Mouse (Mus musculus) heart, embryonic 13.5 days (tissue): ENCODE measurements around the gene Tomm20. TPM values are rescaled to one million over a fixed set of nuclear protein-coding genes. Genes with fewer than 3 reads are reported as not detected.
"Not testable (repeated sequence)": the region's sequence is repeated elsewhere in the genome, so short reads cannot be mapped to it uniquely, and the experiment has no call there.

Source experiments
- ATAC-seq: fragments of 200-750 bp; cut with Nextera tagmentation; 2 replicates; pipeline ENCODE4 v1.8.0; 2017; ENCODE audit warnings: moderate TSS enrichment; ENCODE audit not compliant: insufficient number of reproducible peaks, low FRiP score, low TSS enrichment; ENCODE audit errors: extremely low read depth
- H3K27ac ChIP-seq: fragments of 300-500 bp; sonication (generic); replicated peaks from 2 replicates; pipeline ENCODE4 v1.5.1; 2015; ENCODE audit warnings: moderate library complexity, mild to moderate bottlenecking, inconsistent platforms
- H3K27me3 ChIP-seq: fragments of 300-500 bp; sonication (generic); replicated peaks from 2 replicates; pipeline ENCODE4 v1.6.1; 2015; ENCODE audit warnings: mild to moderate bottlenecking, inconsistent platforms
- H3K36me3 ChIP-seq: fragments of 300-500 bp; sonication (generic); 2 replicates; pipeline ENCODE4 v1.6.1; 2015; ENCODE audit warnings: mild to moderate bottlenecking, inconsistent platforms
- H3K4me1 ChIP-seq: fragments of 300-500 bp; sonication (generic); 2 replicates; pipeline ENCODE4 v1.6.1; 2015; ENCODE audit warnings: inconsistent platforms
- H3K4me2 ChIP-seq: fragments of 300-500 bp; sonication (generic); 2 replicates; pipeline ENCODE4 v1.6.1; 2015; ENCODE audit warnings: inconsistent platforms, mild to moderate bottlenecking, moderate library complexity
- H3K4me3 ChIP-seq: fragments of 300-500 bp; sonication (generic); 2 replicates; pipeline ENCODE4 v1.5.1; 2015; ENCODE audit warnings: moderate library complexity, mild to moderate bottlenecking, inconsistent platforms
- H3K9ac ChIP-seq: fragments of 300-500 bp; sonication (generic); 2 replicates; pipeline ENCODE4 v1.6.1; 2015; ENCODE audit warnings: inconsistent platforms, mild to moderate bottlenecking, moderate library complexity
- H3K9me3 ChIP-seq: fragments of 300-500 bp; sonication (generic); 2 replicates; pipeline ENCODE4 v1.6.1; 2016; ENCODE audit warnings: inconsistent platforms
- WGBS: fragments of 180-500 bp; shearing (Covaris S2); methylation state at CpG from one replicate; pipeline ENCODE4 v1.1.7; 2015; ENCODE audit warnings: mixed read lengths; 5-methylcytosine and 5-hydroxymethylcytosine counted together
- polyA plus RNA-seq: library from polyadenylated mRNA; unstranded; fragments of >200 nt; fragmentation: Nextera tagmentation; extraction: Ambion mirVana; gene quantifications from 2 replicates; pipeline ENCODE4 v1.2.1, GENCODE M21; 2015

Tomm20 gene
- polyA plus RNA-seq, 1 experiment from 2014 or later: 172 TPM

DNA sequence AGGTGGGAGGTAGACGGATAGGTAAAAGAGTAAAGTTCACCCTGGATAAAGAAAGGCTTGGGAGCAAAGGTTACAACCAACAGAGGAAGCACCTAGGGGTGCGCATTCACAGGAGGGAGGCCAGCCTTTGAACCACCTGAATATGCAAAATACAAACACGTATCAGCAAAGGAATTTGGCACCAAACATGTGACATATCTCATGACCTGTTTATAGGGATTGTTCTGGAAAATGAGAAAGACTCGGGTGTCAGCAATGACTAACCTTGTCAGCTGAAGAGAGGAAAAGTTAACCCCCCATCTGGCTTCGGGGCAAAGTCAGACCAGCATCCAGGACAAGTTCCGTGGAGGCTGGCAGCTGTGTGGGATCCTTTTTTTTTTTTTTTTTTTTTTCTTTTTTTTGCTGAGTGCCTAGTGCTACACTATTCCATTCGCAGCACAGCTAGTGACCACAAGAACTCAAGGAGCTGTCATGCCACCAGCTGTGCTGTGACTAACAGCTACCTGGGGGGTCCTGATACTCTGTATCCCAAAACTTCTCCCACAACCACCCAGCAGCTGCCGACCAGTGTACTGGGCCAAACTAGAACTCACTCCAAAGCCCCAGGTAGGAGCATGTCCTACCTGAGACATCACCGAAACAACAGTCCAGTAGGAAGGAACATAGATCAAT lies 42.3 kb downstream of the Tomm20 start:
- no peak overlapping the region for H3K27ac ChIP-seq
- H3K4me3 ChIP-seq: no peak overlapping the region
- H3K4me2 ChIP-seq: no peak overlapping the region
- H3K4me1 ChIP-seq: no peaks in the 10 kb centered on the region
- no peak overlapping the region for H3K9ac ChIP-seq
- 0 out of 2 replicates have a peak, but pooled peaks cover 2% of the 10 kb centered on the region for H3K27me3 ChIP-seq
- H3K9me3 ChIP-seq: 0 out of 2 replicates have a peak, but pooled peaks cover 3% of the 10 kb centered on the region
- H3K36me3 ChIP-seq: no peaks in the 10 kb centered on the region
- 57% methylated on average over 9 of the region's 9 CpGs for WGBS
- no peak for ATAC-seq

DNA sequence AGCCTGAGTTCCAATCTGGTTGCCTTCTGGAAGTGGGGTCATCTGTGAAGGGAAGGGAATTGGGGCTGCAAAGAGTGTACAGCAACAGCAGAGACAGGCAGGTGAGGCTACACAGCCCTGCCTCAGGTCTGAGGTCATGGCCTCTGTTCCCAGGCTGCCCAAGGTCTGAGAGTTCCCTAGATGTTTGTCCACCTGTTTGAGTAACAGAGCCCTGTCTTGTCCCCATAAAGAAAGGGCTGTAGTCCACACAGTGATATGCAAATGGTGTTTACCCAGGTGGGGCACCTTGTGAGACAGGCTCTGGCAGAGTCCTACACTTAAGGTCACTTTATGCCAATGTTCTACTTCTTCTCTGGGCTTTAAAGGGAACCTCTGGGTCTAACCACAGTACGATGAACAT lies 44.0 kb downstream of the Tomm20 start:
- H3K36me3 ChIP-seq: no peaks in the 10 kb centered on the region
- 0 out of 2 replicates have a peak, but pooled peaks cover 2% of the 10 kb centered on the region for H3K27me3 ChIP-seq
- no peak for ATAC-seq
- H3K4me3 ChIP-seq: no peak overlapping the region
- 79% methylated on average over 1 of the region's 1 CpGs for WGBS
- H3K27ac ChIP-seq: no peak overlapping the region
- H3K4me2 ChIP-seq: no peak overlapping the region
- no peak overlapping the region for H3K9ac ChIP-seq
- H3K4me1 ChIP-seq: no peaks in the 10 kb centered on the region
- H3K9me3 ChIP-seq: 0 out of 2 replicates have a peak, but pooled peaks cover 3% of the 10 kb centered on the region

DNA sequence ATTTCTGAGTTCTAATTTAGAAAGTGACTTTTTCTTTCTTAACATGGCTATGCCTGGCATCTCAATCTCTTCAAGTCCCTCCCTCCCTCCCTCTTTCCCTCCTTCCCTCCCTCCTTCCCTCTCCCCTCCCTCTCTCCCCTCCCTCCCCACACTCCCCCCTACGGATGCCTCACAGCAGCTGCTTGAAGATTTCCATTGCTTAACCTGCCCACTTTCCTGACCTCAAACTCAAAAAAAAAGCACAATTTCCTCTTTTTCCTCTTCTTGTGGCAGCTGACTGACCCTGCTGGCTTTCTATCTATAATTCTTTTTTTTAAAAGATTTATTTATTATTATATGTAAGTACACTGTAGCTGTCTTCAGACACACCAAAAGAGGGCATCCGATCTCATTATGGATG lies 44.6 kb downstream of the Tomm20 start:
- Histone ChIP-seq H3K4me3 (no peak overlapping the region), H3K36me3 (no peaks in the 10 kb centered on the region), H3K4me1 (no peaks in the 10 kb centered on the region), H3K4me2 (no peak overlapping the region), H3K9me3 (0 out of 2 replicates have a peak, but pooled peaks cover 3% of the 10 kb centered on the region), H3K27ac (no peak overlapping the region), H3K27me3 (0 out of 2 replicates have a peak, but pooled peaks cover 2% of the 10 kb centered on the region), H3K9ac (no peak overlapping the region)
- 69% methylated on average over 2 of the region's 2 CpGs for WGBS
- ATAC-seq: no peak

GRCm38 (mm10) chr8:126895133-126895532 lies 50.5 kb downstream of the Tomm20 start:
- no peak overlapping the region for H3K4me2 ChIP-seq
- no peaks in the 10 kb centered on the region for H3K9me3 ChIP-seq
- H3K36me3 ChIP-seq: no peaks in the 10 kb centered on the region
- H3K27me3 ChIP-seq: 0 out of 2 replicates have a peak, but pooled peaks cover 2% of the 10 kb centered on the region
- H3K4me3 ChIP-seq: no peak overlapping the region
- H3K9ac ChIP-seq: no peak overlapping the region
- peaks cover 13% of the 10 kb centered on the region for H3K4me1 ChIP-seq
- no peak for ATAC-seq
- H3K27ac ChIP-seq: peak overlapping the region; percentile 32
- 36% methylated on average over 6 of the region's 6 CpGs for WGBS

GRCm38 (mm10) chr8:126887639-126888006 lies 58.0 kb downstream of the Tomm20 start:
- WGBS: 69% methylated on average over 3 of the region's 3 CpGs

GRCm38 (mm10) chr8:126886741-126887638 lies 58.7 kb downstream of the Tomm20 start:
- Histone ChIP-seq H3K27ac (peak overlapping the region; percentile 93), H3K4me3 (no peak overlapping the region), H3K9ac (peak overlapping the region; percentile 59), H3K36me3 (no peaks in the 10 kb centered on the region), H3K9me3 (no peaks in the 10 kb centered on the region), H3K4me1 (peaks cover 45% of the 10 kb centered on the region), H3K27me3 (no peaks in the 10 kb centered on the region), H3K4me2 (no peak overlapping the region)
- WGBS: 46% methylated on average over 8 of the region's 8 CpGs
- ATAC-seq: no peak; the same call in 1 of the 2 replicates

More at GRCm38 (mm10) chr8:126887639-126888006, 58.0 kb downstream of the Tomm20 start:
- no peaks in the 10 kb centered on the region for H3K9me3 ChIP-seq
- H3K4me3 ChIP-seq: no peak overlapping the region
- H3K9ac ChIP-seq: no peak overlapping the region
- H3K4me2 ChIP-seq: no peak overlapping the region
- H3K27me3 ChIP-seq: no peaks in the 10 kb centered on the region
- H3K27ac ChIP-seq: peak overlapping the region; percentile 93
- H3K4me1 ChIP-seq: peaks cover 42% of the 10 kb centered on the region
- no peaks in the 10 kb centered on the region for H3K36me3 ChIP-seq
- no peak for ATAC-seq

GRCm38 (mm10) chr8:126885554-126886485 lies 59.8 kb downstream of the Tomm20 start:
- H3K9me3 ChIP-seq: no peaks in the 10 kb centered on the region
- no peak overlapping the region for H3K9ac ChIP-seq
- peak overlapping the region; percentile 93 for H3K27ac ChIP-seq
- H3K36me3 ChIP-seq: no peaks in the 10 kb centered on the region
- peaks cover 53% of the 10 kb centered on the region for H3K4me1 ChIP-seq
- WGBS: 65% methylated on average over 13 of the region's 13 CpGs
- no peak overlapping the region for H3K4me3 ChIP-seq
- no peak overlapping the region for H3K4me2 ChIP-seq
- no peaks in the 10 kb centered on the region for H3K27me3 ChIP-seq
- no peak for ATAC-seq

- no peak overlapping the region for H3K4me3 ChIP-seq
- H3K36me3 ChIP-seq: no peaks in the 10 kb centered on the region
- no peaks in the 10 kb centered on the region for H3K9me3 ChIP-seq
- no peak for ATAC-seq
- peaks cover 59% of the 10 kb centered on the region for H3K4me1 ChIP-seq
- WGBS: 29% methylated on average over 6 of the region's 6 CpGs
- H3K27me3 ChIP-seq: no peaks in the 10 kb centered on the region
- peak overlapping the region; percentile 45 for H3K9ac ChIP-seq
- peak overlapping the region; percentile 93 for H3K27ac ChIP-seq
- H3K4me2 ChIP-seq: peak overlapping the region; percentile 35
Observed at GRCm38 (mm10) chr8:126884202-126884926, 61.3 kb downstream of the Tomm20 start.

- no peak overlapping the region for H3K4me3 ChIP-seq
- H3K27ac ChIP-seq: peak overlapping the region; percentile 93
- H3K9ac ChIP-seq: peak overlapping the region; percentile 45
- no peak for ATAC-seq
- no peaks in the 10 kb centered on the region for H3K36me3 ChIP-seq
- WGBS: 48% methylated on average over 5 of the region's 5 CpGs
- peaks cover 62% of the 10 kb centered on the region for H3K4me1 ChIP-seq
- H3K4me2 ChIP-seq: peak overlapping the region; percentile 35
- H3K9me3 ChIP-seq: no peaks in the 10 kb centered on the region
- no peaks in the 10 kb centered on the region for H3K27me3 ChIP-seq
Observed at GRCm38 (mm10) chr8:126883752-126884151, 61.9 kb downstream of the Tomm20 start.

DNA sequence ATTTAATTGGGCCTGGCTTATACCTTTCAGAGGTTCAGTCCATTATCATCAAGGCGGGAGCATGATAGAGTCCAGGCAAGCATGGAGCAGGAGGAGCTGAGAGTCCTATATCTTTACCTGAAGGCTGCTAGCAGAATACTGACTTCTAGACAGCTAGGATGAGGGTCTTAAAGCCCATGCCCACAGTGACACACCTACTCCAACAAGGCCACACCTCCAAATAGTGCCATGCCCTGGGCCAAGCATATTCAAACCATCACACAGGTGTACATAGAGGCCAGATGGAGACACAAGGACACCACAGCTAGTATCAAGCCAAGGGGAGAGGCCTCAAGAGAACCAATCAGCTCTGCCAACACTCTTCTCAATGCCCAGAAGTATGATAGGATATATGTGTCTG lies 63.1 kb downstream of the Tomm20 start:
- not testable (repeated sequence) for H3K27me3 ChIP-seq, H3K36me3 ChIP-seq, H3K4me2 ChIP-seq, H3K9ac ChIP-seq, ATAC-seq, H3K27ac ChIP-seq, H3K4me3 ChIP-seq, H3K9me3 ChIP-seq
- H3K4me1 ChIP-seq: peaks cover 60% of the 10 kb centered on the region
- WGBS: 91% methylated on average over 1 of the region's 1 CpGs
